Mouse (Mus musculus) 416B (cell line): Measurements from ENCODE around the gene Ostm1.

Experiments
- DNase-seq: peaks from one replicate; pipeline ENCODE4 v3.0.0; 2011; ENCODE audit warnings: low read depth

Gene Ostm1

DNA sequence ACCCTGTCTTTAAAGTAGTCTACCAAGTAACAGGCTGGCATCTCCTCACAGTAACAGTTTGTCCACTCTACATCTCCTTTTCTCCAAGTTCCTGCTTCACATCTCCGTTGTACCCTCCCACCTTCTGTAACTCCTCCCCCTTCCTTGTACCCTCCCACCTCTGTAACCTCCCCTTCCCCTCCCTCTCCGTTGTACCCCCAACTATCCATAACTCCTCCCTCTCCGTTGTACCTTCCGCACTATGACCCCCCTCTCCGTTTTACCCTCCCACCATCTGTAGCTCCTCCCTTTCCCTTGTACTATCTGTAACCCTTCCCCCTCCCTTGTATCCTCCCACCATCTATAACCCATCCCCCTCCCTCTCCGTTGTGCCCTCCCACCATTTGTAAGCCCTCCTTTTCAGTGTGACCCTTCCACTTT is 97.0 kb downstream of the Ostm1 start:
- DNase-seq: peak; percentile 92

DNA sequence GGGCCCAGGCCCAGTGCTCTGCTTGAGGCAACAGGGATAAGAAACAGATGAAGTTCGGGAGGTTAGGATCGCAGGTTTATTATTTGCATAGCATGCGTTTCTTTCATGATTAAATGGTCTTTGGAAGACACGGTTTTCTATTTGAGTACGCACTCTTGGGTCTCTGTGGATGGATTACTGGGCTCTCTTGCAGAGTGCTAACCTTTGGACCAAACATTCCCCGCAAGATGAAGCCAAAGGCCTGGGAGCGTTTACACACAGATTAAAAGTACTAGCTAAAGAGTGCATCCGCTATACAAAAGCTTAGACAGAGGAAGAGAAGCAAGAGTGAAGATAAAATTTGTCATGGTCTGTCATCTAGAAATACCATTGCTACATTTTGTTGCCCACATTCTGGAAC is 98.8 kb downstream of the Ostm1 start:
- DNase-seq: no peak

DNA sequence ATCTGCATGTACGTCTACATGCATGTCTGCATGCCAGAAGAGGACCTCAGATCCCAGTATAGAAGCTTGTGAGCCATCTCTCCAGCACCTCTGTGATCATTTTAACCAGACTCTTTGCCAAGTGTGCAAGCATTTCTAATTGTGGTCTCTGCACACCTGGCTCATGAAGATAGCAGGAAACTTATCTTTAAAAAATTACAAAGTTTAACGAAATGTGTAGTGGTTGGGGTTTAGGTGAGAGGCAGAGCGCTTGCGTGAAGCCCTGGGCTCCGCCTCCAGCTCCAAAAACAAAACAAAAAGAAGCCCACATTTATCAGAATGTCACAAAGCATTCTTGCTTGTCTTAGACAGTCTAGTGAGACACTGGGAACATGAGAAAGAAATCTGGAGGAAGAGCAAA is 104.3 kb downstream of the Ostm1 start:
- no peak for DNase-seq

DNA sequence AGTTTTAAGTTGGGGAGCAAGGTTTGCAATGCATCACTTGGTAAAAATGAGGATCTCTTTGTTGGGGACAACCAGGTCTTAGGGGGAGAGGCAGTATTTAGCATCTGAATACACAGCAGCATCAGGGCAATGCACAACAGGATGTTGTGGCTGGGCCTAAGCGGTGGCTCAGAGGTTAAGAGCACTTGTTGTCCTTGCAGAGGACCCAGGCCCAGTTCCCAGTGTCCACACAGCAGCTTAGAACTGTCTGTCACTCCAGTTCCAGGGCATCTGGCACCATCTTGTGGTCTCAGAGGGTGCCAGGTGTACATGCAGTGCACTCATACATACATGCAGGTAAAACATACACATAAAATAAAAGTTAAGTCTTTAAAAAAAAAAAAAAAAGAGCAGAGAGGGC is 106.1 kb downstream of the Ostm1 start:
- no peak for DNase-seq

DNA sequence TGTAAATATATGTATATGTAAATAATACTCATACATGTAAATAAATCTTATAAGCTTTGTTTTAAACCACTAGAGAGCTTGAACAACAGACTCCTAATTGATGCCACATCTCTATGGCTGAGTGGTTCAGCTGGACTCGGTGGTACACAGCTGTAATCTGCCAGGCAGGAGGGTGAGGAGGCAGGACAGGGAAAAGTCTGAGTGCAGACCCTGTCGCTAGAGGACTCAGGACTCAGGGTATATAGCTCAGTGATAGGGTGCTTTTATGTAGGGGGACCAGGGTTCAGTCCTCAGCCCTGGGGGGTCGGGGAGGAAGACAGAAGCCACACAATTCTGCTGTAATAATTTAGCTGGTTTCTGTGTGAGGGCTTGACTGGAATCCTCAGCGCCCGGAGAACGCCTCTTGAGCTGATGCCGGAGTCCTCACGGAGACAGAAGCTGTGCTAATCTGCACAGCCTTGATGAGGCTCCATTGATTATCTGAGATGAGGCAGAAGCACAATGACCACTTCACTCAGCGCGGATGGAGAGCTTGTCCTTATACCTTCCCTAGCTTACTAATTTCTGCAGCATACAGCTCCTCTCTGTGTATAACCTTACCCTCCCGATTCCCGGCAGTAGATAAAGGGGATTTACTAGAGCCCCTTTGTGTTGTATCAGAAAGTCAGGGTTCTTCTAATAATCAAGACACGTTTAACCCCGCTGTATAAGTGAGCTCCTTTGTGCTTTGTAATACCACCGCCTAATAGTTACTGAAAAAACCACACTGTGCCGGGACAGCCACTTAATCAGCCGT is 106.8 kb downstream of the Ostm1 start:
- DNase-seq: no peak

DNA sequence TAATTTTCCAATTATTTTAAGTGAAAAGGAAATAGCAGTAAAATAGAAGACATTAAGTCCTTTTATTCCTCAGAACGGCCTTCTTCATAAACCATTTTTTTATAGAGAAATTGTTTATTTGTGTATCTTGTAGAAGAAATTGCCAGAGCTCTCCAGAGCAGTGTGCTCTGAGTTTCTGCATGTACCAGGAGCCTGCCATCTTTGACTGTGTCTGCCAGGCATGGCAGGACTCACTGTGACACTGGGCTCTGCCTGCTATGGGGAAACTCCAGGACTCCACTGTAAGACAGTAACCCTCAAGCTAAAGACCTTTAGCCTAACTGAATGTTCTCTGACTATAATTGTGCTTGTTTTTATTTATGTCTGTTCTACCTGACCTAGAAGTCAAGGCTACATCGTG is 107.4 kb downstream of the Ostm1 start:
- no peak for DNase-seq

DNA sequence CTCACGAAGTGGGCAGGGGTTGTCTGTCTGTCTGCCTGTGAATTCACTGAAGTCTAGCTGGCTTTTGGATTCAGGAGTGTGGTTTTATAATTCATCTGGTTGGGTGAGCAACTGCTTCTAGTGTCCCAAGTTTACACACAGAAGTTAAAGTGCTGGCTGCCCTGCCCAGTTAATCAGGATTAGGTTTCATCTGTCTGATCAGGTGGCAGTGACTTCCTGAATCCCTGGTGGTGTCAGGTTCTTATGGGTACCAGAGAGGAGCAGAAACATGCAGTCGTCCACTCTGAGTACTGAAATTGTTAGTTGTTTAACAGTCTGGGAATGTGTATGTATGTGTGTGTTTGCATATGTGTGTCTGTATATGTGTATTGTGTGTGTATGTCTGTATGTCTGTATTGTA is 108.5 kb downstream of the Ostm1 start:
- peak; percentile 33 for DNase-seq

DNA sequence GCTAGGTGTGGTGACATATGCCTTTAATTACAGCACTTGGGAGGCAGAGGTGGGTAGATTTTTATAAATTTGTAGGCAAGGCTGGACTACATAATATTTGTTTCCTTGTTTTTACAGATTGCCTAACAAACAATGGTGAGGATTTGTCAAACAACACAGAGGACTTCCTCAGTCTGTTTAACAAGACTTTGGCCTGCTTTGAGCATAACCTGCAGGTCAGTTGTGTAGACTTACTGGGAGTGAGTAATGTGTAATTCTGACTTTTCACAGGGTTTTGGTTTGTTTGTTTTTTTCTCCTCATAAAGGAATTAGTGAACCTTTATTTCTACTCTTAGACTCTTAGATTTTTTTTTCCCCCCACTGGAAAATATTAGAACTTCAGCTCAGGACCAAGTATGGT is 109.2 kb downstream of the Ostm1 start:
- DNase-seq: no peak

DNA sequence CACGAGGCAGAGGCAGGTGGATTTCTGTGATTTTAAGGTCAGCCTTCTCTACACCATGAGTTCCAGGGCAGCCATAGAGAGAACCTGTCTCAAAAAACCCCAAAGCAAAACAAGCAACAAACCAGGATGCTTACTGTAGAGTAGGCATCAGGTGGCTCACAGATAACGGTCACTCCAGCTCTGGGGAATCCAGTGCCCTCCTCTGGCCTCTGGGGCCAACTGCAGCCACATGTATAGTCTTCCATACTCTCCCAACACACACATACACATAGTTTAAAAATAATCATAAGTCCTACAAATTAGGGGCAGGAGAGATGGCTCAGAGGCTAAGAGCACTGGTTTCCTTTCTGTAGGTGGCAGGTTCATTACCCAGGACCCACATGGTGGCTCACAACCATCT is 109.9 kb downstream of the Ostm1 start:
- peak; percentile 31 for DNase-seq

DNA sequence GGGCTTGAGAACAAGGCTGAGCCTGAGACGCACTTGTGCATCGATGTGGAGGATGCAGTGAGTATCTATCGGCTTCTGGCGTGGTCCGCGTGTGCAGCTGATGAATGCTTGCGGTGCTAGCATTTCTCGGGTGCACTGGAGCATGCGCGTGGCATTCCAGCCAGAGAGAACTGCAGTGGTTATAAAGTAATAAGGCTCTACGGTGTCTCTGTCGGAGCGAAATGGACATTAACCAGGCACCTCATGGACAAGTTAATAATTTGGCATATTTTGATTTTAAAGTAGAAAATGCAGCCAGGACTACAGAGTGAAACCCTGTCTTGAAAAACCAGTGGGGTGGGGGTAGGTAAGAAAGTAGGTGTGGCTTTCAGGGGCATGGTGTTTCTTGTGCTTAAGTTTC is 112.7 kb downstream of the Ostm1 start:
- no peak for DNase-seq

DNA sequence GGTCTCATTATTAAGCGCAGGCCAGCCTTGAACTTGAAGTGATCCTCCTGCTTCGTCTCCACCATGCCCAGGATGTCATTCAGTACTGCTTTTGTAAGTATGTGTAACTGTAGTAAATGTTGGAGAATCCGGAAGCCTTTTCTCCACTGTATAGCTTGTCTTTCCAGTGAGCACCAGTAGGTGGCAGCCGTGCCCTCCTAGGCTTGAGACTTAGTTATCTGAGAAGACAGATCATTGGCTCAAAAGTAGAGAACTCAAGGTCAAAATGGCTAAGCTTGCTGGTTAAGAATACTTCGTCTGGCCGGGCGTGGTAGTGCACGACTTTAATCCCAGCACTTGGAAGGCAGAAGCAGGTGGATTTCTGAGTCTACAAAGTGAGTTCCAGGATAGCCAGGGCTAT is 113.4 kb downstream of the Ostm1 start:
- peak; percentile 89 for DNase-seq

DNA sequence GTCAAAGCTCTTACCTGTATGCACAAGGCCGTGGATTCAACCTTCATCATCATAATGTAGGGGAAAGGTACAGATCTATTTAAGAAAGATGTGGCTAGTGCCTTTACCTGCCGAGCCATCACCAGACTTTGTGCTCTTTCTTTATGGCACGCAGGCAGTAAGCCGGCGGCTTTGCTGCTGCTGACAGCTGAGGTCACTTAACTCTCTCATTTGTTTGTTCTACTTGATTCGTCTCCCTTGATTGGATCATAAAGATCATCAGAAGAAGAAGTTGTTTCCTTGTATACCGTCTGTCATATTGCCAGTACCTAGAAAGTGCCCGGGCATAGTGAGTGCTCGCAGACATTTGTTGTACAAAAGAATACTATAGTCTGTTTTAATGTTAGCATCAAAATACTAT is 114.8 kb downstream of the Ostm1 start:
- DNase-seq: no peak

DNA sequence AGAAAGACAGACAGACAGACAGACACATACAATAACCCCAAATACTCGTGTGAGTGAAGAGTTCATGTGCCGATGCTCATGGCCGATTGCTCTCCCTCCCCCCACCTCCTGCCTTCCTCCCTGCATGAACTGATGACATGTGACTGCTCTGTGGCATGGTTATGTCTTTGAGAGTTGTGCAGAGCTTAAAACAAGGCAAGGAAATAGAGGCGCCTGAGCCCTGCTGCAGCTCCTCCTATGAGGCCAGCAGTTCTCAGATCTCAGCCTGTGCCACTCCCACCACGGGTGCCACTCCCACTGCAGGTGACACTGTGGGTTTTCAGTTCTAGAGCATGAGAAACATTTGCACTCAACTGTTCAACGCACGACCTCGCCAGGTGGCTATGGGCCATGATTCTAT is 115.4 kb downstream of the Ostm1 start:
- DNase-seq: no peak

DNA sequence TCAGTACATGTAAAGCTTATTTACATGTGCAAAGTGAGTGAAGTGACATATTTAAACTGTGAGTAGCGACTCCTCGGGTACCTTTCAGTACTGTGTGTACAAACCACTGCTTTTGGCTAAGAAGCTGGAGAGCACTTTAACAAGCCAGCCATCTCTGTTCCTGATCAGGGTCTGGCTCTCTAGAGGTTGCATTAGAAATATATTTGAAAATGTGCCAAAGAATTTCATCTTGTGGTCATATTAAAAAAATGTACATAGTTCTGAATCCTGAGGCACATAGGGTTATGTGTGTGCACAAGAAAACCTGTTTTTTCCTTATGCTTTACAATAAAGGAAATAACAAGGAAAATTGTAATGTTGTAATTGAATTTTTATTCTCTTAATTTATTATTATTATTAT is 118.5 kb downstream of the Ostm1 start:
- no peak for DNase-seq

DNA sequence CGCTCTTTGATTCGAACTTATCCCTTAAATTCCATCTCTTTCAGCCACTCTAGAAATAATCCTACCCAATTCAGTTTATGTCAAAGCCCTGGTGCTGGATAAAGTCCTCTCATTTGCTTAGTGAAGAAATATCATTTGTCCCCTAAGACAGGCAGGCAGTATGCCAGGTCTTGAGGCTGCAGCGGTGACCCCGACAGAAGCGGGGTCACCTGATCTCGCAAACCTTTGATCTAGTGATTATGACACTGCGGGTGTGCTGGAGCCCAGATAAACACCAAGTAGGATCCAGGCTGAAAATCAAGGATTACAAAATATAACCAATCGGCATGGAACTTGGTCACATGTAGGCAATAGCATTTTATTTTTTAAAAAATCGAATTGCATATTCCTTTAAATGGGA is 131.1 kb downstream of the Ostm1 start:
- DNase-seq: no peak

DNA sequence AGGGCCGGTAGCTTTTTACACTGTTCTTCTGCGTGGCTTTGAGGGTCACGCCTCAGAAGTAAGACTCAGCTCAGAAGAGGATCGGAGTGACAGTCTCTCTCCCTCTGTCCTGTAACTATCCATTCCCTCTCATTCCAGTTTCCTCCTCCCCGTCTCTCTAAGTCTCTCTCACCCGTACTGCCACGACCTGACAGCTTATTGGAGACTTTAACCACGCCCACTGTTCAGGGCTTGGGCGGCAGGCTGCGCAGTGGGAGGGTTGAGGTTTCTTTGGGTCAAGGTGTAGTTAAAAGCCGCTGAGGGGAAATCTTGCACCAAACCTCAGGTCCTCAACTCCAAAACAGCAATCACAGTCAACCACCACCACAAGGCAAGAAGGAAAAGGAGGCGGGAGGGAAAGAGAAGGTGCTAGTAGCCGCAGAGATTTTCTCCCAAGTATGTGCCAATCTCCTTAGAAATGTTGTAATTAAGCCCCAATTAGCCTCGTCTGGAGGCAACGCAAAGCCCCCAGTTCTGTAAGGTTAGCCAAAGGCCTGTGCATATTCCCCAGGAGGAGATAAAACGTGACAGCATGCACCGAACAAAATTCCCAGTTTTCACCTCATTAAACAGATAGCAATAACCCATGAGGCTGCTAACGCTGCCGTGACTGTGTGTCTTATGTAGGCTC is 131.9 kb downstream of the Ostm1 start:
- DNase-seq: no peak

DNA sequence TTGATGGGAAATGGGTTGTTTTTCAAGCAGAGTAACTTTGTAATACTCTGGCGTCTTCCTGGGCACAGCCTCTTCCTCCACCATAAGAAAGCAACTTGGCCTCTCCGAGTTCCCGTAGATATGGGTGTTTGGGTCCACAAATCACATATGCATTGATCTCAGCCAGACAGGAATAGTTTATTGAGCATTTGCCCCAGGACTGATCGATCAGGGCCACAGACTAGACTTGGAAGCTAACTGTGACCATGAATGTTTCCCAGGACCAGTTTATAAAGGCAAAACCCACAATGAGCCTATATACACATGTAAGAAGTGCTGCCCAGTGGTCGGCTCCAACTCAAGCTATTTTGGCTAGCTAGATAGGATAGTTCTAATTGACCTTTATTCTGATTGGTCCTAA is 138.5 kb downstream of the Ostm1 start:
- DNase-seq: no peak

DNA sequence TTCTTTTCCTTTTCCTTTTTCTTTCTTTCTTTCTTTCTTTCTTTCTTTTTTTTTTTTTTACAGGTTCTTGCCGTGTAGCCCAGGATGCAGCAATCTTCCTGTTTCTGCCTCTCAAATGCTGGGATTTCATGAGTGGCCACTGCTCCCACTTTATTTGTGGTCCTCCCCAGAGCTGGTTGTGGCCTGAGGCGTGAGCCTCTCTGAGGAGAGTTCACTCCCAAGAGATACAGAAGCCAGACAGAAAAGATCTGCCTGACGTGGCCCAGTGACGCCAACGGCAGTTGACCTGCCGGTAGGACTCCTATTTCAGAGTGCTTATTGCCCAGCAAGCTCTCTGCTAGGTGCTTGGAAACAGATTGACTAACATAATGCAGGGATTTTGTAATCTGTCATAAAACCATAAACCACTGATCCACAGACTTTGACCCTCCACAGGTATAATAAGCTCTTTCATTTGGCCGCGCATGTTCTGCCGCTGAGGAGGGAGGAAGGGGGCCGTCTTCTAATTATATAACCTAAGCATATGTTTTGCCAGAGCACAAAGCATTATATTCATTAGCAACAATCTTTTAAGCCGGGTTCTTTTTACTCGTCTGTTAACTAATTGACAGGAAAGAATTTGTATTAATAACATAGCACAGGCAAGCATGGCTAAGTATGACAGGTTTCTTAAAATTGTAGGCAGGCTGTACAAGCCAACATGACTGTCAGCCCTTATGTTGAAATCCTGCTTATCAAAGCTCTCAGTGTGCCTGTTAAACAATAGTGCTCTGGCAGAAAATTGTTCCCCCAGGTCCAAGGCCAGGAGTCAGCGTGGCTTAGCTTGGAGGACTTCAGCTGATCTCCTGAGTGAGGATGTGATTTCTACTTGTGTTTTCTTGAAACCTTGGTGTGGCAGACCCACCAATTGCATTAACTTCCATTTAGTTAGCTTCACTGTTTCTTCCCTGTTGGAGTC is 139.9 kb downstream of the Ostm1 start:
- no peak for DNase-seq

DNA sequence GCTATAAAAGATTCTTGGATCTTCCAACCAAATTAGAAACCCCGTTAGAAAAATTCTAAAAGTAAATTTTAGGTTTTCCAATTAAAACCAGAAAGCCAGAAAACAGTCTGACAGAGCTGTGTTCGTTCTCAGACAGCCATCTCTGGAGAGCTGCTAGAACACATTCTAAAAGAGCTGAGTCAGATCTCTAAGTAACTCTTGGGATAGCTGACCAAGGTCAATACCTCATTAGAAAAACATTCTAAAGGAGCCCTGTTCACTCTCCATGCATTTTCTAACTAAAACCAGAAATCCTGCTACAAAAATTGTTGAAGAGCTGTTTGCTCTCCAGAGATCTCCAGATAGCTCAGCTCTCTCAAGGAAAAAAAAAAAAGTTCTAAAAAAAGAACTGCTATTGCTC is 146.0 kb downstream of the Ostm1 start:
- DNase-seq: no peak

DNA sequence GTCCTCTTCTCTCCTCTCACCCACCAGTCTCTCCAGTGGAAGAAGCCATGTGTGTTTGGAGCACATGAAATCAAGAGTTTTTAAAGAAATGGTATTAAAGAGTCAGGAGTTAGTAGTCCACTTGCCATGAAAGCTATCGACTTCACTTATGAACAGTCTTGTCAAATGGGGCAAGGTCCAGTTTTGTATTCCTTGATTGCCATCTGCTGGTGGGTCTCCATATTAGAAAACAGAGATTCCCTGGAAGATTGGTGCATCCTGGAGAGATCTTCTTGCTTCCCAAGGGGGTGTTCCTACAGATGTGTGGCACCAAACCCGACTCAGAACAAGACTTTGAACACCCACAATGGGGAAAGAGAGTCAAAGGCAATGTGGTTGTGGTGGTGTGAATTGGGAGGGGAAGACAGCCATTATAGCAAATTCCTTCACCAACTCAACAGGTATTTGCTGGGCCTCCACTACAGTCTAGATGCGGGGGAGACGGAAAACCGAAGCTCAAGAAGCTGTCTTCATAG is 151.0 kb downstream of the Ostm1 start:
- DNase-seq: peak; percentile 61

DNA sequence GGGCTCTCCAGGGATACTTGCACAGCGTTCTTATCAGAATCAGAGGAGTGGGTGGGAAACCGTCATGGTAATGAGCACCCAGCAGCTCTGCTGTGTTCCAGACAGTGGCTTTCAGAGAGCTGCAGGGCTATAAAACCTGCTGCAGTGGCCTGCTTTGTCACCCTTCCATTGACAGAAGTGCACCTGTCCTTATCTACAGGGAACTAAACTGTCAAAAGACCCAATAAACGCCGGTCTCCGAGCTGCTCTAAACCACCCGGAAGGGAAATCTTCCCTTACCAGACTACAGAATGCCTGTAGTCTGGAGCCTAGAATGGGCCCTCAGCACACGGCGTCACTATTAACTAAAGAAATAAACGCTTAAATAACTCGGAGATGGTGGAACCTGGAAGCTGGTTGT is 168.2 kb downstream of the Ostm1 start:
- DNase-seq: no peak
